Mouse (Mus musculus): ENCODE data around the gene Gm11758. TPM values are rescaled to one million over a fixed set of nuclear protein-coding genes. Genes with fewer than 3 reads are reported as not detected.
"Not testable (repeated sequence)": the region's sequence is repeated elsewhere in the genome, so short reads cannot be mapped to it uniquely, and the experiment has no call there.

Gm11758 gene
- polyA plus RNA-seq (2015; fragmentation: Nextera tagmentation; extraction: Ambion mirVana), result not detected in 2 replicates

DNA sequence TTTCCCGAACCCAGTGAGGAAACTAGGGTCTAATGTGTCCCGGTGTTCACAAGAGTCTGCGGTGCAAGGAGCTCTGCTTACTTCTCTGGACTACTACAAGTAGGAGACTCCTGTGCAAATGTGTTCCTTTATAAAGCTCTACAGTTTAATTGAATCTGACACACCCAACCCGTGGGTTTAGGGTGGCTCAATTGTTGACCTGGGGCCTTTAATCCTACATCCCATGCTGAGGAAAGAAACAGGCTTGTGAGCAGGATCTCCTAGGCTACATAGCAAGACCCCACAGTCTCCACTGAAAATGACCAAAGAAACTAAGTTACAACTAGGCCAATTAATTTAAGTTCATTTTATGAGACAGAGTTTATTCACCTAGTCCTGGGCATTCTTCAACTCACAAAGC, at the start of gene Gm11758:
Gm11758 (minus strand) TSS at position 101 of the 400 bp plus-strand sequence.
- H3K27me3 ChIP-seq (ENCODE audit: control insufficient read depth, insufficient read depth, low read depth, low read length); H3K9me3 ChIP-seq (replicated peaks; ENCODE audit: control insufficient read depth, low read length, poor library complexity, severe bottlenecking); H3K9ac ChIP-seq (ENCODE audit: low read depth, low read length); ATAC-seq; H3K27ac ChIP-seq (ENCODE audit: low read length); H3K4me3 ChIP-seq (ENCODE audit: low read depth, low read length); H3K36me3 ChIP-seq (ENCODE audit: control insufficient read depth, insufficient read depth, low read length); H3K4me2 ChIP-seq (ENCODE audit: low read length); H3K4me1 ChIP-seq (ENCODE audit: control insufficient read depth, insufficient read depth, low read length): not testable (repeated sequence)
- no CpG with 5 or more reads among the region's 4 CpGs for WGBS

DNA sequence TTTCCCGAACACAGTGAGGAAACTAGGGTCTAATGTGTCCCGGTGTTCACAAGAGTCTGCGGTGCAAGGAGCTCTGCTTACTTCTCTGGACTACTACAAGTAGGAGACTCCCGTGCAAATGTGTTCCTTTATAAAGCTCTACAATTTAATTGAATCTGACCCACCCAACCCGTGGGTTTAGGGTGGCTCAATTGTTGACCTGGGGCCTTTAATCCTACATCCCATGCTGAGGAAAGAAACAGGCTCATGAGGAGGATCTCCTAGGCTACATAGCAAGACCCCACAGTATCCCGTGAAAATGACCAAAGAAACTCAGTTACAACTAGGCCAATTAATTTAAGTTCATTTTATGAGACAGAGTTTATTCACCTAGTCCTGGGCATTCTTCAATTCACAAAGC, 44.6 kb upstream of the Gm11758 start, which contains the start of gene Gm11756:
Gm11756 (minus strand) TSS at position 101 of the 400 bp plus-strand sequence.
- not testable (repeated sequence) for ATAC-seq; H3K9ac ChIP-seq (ENCODE audit: low read depth, low read length)

DNA sequence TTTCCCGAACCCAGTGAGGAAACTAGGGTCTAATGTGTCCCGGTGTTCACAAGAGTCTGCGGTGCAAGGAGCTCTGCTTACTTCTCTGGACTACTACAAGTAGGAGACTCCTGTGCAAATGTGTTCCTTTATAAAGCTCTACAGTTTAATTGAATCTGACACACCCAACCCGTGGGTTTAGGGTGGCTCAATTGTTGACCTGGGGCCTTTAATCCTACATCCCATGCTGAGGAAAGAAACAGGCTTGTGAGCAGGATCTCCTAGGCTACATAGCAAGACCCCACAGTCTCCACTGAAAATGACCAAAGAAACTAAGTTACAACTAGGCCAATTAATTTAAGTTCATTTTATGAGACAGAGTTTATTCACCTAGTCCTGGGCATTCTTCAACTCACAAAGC, 29.8 kb upstream of the Gm11758 start, which contains the start of gene Gm13871:
Gm13871 (minus strand) TSS at position 101 of the 400 bp plus-strand sequence.
- H3K9ac ChIP-seq (ENCODE audit: low read depth, low read length); ATAC-seq: not testable (repeated sequence)

More for the DNA sequence above, 44.6 kb upstream of the Gm11758 start, which contains the start of gene Gm11756:
- not testable (repeated sequence) for H3K4me1 ChIP-seq (ENCODE audit: control insufficient read depth, insufficient read depth, low read length); H3K27me3 ChIP-seq (ENCODE audit: control insufficient read depth, insufficient read depth, low read depth, low read length); H3K9me3 ChIP-seq (replicated peaks; ENCODE audit: control insufficient read depth, low read length, poor library complexity, severe bottlenecking); H3K4me3 ChIP-seq (ENCODE audit: low read depth, low read length); H3K4me2 ChIP-seq (ENCODE audit: low read length); H3K27ac ChIP-seq (ENCODE audit: low read length); H3K36me3 ChIP-seq (ENCODE audit: control insufficient read depth, insufficient read depth, low read length)
- 84% methylated on average over 6 of the region's 6 CpGs for WGBS

DNA sequence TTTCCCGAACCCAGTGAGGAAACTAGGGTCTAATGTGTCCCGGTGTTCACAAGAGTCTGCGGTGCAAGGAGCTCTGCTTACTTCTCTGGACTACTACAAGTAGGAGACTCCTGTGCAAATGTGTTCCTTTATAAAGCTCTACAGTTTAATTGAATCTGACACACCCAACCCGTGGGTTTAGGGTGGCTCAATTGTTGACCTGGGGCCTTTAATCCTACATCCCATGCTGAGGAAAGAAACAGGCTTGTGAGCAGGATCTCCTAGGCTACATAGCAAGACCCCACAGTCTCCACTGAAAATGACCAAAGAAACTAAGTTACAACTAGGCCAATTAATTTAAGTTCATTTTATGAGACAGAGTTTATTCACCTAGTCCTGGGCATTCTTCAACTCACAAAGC, 14.9 kb upstream of the Gm11758 start, which contains the start of gene Gm11757:
Gm11757 (minus strand) TSS at position 101 of the 400 bp plus-strand sequence.
- H3K4me3 ChIP-seq (ENCODE audit: low read depth, low read length); ATAC-seq; H3K4me2 ChIP-seq (ENCODE audit: low read length); H3K4me1 ChIP-seq (ENCODE audit: control insufficient read depth, insufficient read depth, low read length); H3K27ac ChIP-seq (ENCODE audit: low read length); H3K36me3 ChIP-seq (ENCODE audit: control insufficient read depth, insufficient read depth, low read length); H3K9me3 ChIP-seq (replicated peaks; ENCODE audit: control insufficient read depth, low read length, poor library complexity, severe bottlenecking); H3K9ac ChIP-seq (ENCODE audit: low read depth, low read length); H3K27me3 ChIP-seq (ENCODE audit: control insufficient read depth, insufficient read depth, low read depth, low read length): not testable (repeated sequence)
- WGBS, result no CpG with 5 or more reads among the region's 4 CpGs

More for the DNA sequence above, 29.8 kb upstream of the Gm11758 start, which contains the start of gene Gm13871:
- H3K4me1 ChIP-seq (ENCODE audit: control insufficient read depth, insufficient read depth, low read length); H3K9me3 ChIP-seq (replicated peaks; ENCODE audit: control insufficient read depth, low read length, poor library complexity, severe bottlenecking); H3K4me2 ChIP-seq (ENCODE audit: low read length); H3K36me3 ChIP-seq (ENCODE audit: control insufficient read depth, insufficient read depth, low read length); H3K27me3 ChIP-seq (ENCODE audit: control insufficient read depth, insufficient read depth, low read depth, low read length); H3K27ac ChIP-seq (ENCODE audit: low read length); H3K4me3 ChIP-seq (ENCODE audit: low read depth, low read length): not testable (repeated sequence)
- WGBS, result no CpG with 5 or more reads among the region's 4 CpGs

DNA sequence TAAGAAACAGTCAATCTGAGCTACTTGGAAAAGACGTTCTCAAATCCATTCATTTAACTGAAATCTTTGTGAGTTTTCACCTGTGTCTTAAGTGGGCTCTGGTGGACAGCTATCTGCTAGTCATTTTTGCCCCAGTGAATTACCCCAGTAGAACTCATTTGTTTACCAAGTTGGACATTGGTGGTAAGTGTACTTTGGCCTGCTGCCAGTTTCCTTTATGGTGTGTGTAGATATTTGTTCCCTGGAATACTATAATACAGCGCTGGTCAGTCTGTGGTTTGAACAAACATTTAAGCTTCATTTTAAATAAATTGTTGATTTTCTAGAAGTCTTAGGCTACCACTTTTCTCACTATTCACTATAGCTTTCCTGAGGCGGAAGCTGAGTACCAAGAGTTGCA, 49.5 kb downstream of the Gm11758 start:
- Histone ChIP-seq H3K27me3 (ENCODE audit: control insufficient read depth, insufficient read depth, low read depth, low read length) (no peaks in the 10 kb centered on the region), H3K4me1 (ENCODE audit: control insufficient read depth, insufficient read depth, low read length) (no peaks in the 10 kb centered on the region), H3K9me3 (replicated peaks; ENCODE audit: control insufficient read depth, low read length, poor library complexity, severe bottlenecking) (no peaks in the 10 kb centered on the region), H3K4me2 (ENCODE audit: low read length) (no peak overlapping the region), H3K9ac (ENCODE audit: low read depth, low read length) (no peak overlapping the region), H3K4me3 (ENCODE audit: low read depth, low read length) (no peak overlapping the region), H3K27ac (ENCODE audit: low read length) (no peak overlapping the region), H3K36me3 (ENCODE audit: control insufficient read depth, insufficient read depth, low read length) (no peaks in the 10 kb centered on the region)
- whole genome bisulfite sequencing, result 89% methylated on average over 3 of the region's 3 CpGs
- no peak for ATAC-seq

Other genes with a start within 250 kb of the Gm11758 start
- not detected in 2 replicates for gene Gm11236, start 238.1 kb downstream of the Gm11758 start, polyA plus RNA-seq (2015; fragmentation: Nextera tagmentation; extraction: Ambion mirVana)
- not detected in 2 replicates for gene Gm11239, start 207.9 kb downstream of the Gm11758 start, polyA plus RNA-seq (2015; fragmentation: Nextera tagmentation; extraction: Ambion mirVana)
- gene Gm428, start 192.8 kb downstream of the Gm11758 start, polyA plus RNA-seq (2015; fragmentation: Nextera tagmentation; extraction: Ambion mirVana), result not detected in 2 replicates
- gene Rasef, start 85.3 kb downstream of the Gm11758 start, polyA plus RNA-seq (2015; fragmentation: Nextera tagmentation; extraction: Ambion mirVana), result 0.31 and 0.59 TPM in 2 replicates
- gene Gm11757, start 14.8 kb upstream of the Gm11758 start, polyA plus RNA-seq (2015; fragmentation: Nextera tagmentation; extraction: Ambion mirVana), result not detected in 2 replicates
- not detected in 2 replicates for gene Gm13871, start 29.7 kb upstream of the Gm11758 start, polyA plus RNA-seq (2015; fragmentation: Nextera tagmentation; extraction: Ambion mirVana)
- gene Gm11756, start 44.5 kb upstream of the Gm11758 start, polyA plus RNA-seq (2015; fragmentation: Nextera tagmentation; extraction: Ambion mirVana), result not detected in 2 replicates
- gene 2310002L09Rik, start 74.6 kb upstream of the Gm11758 start, polyA plus RNA-seq (2015; fragmentation: Nextera tagmentation; extraction: Ambion mirVana), result not detected in 2 replicates
- gene Frmd3, start 137.2 kb upstream of the Gm11758 start, polyA plus RNA-seq (2015; fragmentation: Nextera tagmentation; extraction: Ambion mirVana), result 40.6 and 43.1 TPM in 2 replicates

Measured in midbrain, embryonic 16.5 days (tissue).